Mouse (Mus musculus) embryonic fibroblast, embryonic 13.5 days (primary cell): ENCODE results near the gene Atxn7. TPM values are rescaled to one million over a fixed set of nuclear protein-coding genes. Genes with fewer than 3 reads are reported as not detected.

ENCODE experiments used
- H3K27ac ChIP-seq: 2 replicates; pipeline ENCODE4 v1.5.1; 2012; ENCODE audit warnings: low read length, control low read depth, inconsistent platforms; ENCODE audit not compliant: insufficient read depth
- H3K4me1 ChIP-seq: 2 replicates; pipeline ENCODE4 v1.6.1; 2011; ENCODE audit warnings: low read length; ENCODE audit not compliant: control insufficient read depth, insufficient read depth
- H3K4me3 ChIP-seq: 2 replicates; pipeline ENCODE4 v1.5.1; 2011; ENCODE audit warnings: mild to moderate bottlenecking, control low read depth, low read length; ENCODE audit not compliant: insufficient read depth
- CTCF ChIP-seq: IDR thresholded peaks from 2 replicates; pipeline ENCODE4 v1.5.1; 2011; ENCODE audit warnings: mild to moderate bottlenecking, control low read depth, low read length, moderate library complexity, borderline replicate concordance; ENCODE audit not compliant: insufficient read depth
- POLR2A ChIP-seq: IDR thresholded peaks from 2 replicates; pipeline ENCODE4 v1.6.1; 2011; ENCODE audit warnings: low read depth, mild to moderate bottlenecking, control low read depth, low read length, moderate library complexity
- polyA plus RNA-seq: library from polyadenylated mRNA; stranded (reverse); fragments of >200 nt; gene quantifications from 2 replicates; pipeline ENCODE4 v1.2.4, GENCODE M21; 2011; ENCODE audit warnings: low read depth; ENCODE audit not compliant: missing spikeins, insufficient read length

Atxn7 gene
- polyA plus RNA-seq, 1 experiment, result 14.2 TPM

DNA sequence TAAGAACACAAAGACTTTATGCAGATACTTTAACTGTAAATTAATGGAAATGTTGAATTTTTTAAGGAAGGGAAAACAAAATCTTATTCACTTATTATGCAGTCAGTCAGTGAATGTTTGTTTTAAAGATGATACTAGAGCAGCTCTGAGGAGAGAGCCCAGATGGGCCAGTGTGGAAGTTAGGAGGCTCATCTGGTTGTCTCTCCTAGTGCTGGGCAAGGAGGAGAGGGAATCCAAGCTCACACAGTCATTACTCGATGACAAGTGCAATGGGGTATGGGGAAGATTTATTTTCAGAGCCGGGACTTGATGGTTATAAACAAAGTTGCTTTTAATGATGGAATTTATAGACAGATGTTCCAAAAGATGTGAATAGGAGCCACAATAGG lies 143.7 kb downstream of the Atxn7 start:
- H3K4me3 ChIP-seq, result no peak overlapping the region
- no peaks in the 10 kb centered on the region for H3K4me1 ChIP-seq
- no peak overlapping the region for H3K27ac ChIP-seq

DNA sequence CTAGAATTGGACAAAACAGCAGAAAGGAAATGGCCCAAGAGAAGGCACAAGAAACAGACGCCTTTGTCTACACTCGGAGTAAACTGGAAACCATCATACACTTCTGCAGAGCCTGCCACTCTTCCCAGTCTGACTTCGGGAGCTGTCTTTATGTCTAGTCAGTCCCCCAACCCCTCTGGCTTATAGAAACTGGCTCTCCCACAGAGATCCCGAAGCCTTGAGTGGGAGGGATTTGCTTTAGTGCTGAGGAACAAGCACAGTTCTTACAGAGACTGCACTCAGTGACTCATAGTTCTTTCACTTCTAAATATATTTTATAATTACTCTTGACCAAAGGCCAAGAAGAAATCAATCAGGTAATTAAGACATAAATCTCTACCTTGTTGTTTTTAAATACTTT lies 149.5 kb downstream of the Atxn7 start:
- H3K4me1 ChIP-seq, result peaks cover 3% of the 10 kb centered on the region; the same call in 1 of the 2 replicates
- TF ChIP-seq POLR2A (no peak), CTCF (no peak)
- no peak overlapping the region for H3K4me3 ChIP-seq
- no peak overlapping the region for H3K27ac ChIP-seq

More for the DNA sequence above, 143.7 kb downstream of the Atxn7 start:
- TF ChIP-seq POLR2A (no peak), CTCF (no peak)

DNA sequence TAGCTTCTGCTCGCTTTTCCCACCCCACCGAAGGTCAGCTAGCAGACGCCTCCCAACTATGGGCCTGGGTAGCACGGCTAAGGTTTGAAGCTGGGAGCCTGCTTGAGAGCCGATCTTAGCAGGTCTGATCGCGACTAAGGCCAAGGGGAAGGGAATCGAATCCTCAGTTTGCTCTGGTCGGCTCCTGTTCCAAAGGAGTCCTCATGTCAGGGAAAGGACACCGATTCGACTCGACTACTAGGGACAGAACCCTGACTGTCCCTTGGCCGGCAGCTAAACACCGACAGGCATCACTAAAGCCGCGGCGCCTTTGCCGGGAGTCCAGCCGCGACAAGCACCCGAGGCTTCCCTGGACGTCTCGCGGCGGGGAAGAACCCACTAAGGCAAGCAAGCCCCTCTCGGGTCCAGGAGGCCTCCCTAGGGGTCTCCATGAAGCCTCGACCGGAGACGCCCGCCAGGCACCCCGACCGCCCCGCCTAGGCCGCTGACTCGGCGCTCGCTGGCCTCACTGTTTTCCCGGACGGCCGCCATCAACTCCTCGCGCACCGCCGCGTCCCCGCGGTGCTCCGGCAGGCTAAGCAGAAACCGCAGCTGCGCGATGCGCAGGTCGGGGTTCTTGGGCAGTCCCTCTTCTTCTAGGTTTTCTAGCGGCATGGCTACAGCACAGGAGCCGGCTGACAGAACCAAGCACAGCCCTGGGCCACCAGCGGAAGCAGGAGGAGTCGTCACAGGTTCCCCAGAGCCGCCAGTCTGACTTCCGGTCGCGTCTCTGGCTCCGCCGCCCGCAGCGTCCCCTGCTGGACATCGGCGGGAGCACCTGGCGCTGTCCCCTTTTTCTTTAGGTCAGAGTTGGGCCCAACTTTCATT lies 159.2 kb downstream of the Atxn7 start, which contains the start of gene Psmd6:
TSS of gene Psmd6 (minus strand) at position 755 of the 867 bp plus-strand sequence.
- peak; percentile 78 for TF ChIP-seq CTCF
- TF ChIP-seq POLR2A, result peak; percentile 79
- Histone ChIP-seq H3K4me3 (peak within 1 kb of the TSS; percentile 90), H3K4me1 (0 out of 2 replicates have a peak, but pooled peaks cover 2% of the 10 kb centered on the region), H3K27ac (peak within 1 kb of the TSS; percentile 22; the same call in 1 of the 2 replicates)

Other genes with a start within 250 kb of the Atxn7 start
- not detected in 2 replicates for gene Gm281, start 47.0 kb upstream of the Atxn7 start, polyA plus RNA-seq
- gene Thoc7, start 412 bp downstream of the Atxn7 start, polyA plus RNA-seq, result 118 and 128 TPM in 2 replicates
- gene Psmd6, start 159.5 kb downstream of the Atxn7 start, polyA plus RNA-seq, result 134 and 135 TPM in 2 replicates
- not detected in 2 replicates for gene Olfr720, start 225.4 kb downstream of the Atxn7 start, polyA plus RNA-seq